Mouse (Mus musculus) c-Kit-positive CD71-positive TER-119-negative erythroid progenitor cells, embryonic 14.5 days (primary cell): ENCODE data around the gene Vcp.

ENCODE experiments used
- DNase-seq: peaks from one replicate; pipeline ENCODE4 v3.0.0-alpha.2; 2013; ENCODE audit warnings: low read depth

Gene Vcp

GRCm38 (mm10) chr4:42972952-42973351 is 27.4 kb downstream of the Vcp start:
- DNase-seq, result no peak

GRCm38 (mm10) chr4:42969304-42969703 is 31.0 kb downstream of the Vcp start, which contains the start of gene 1700022I11Rik:
1700022I11Rik (plus strand) TSS chr4:42969604.
- no peak for DNase-seq

- no peak for DNase-seq
Observed at GRCm38 (mm10) chr4:42965039-42965719, 35.1 kb downstream of the Vcp start.

- no peak for DNase-seq
Observed at GRCm38 (mm10) chr4:42963480-42963879, 36.8 kb downstream of the Vcp start.

- no peak for DNase-seq
Observed at GRCm38 (mm10) chr4:42961592-42961991, 38.7 kb downstream of the Vcp start.

GRCm38 (mm10) chr4:42959382-42959781 is 40.9 kb downstream of the Vcp start:
- DNase-seq, result no peak

- DNase-seq, result no peak
Observed at GRCm38 (mm10) chr4:42958942-42959341, 41.4 kb downstream of the Vcp start.

GRCm38 (mm10) chr4:42957979-42958378 is 42.3 kb downstream of the Vcp start:
- DNase-seq, result no peak

GRCm38 (mm10) chr4:42957306-42957705 is 43.0 kb downstream of the Vcp start:
- DNase-seq, result no peak

GRCm38 (mm10) chr4:42956581-42956980 is 43.7 kb downstream of the Vcp start:
- no peak for DNase-seq

- DNase-seq, result no peak
Observed at GRCm38 (mm10) chr4:42955200-42955599, 45.1 kb downstream of the Vcp start.

- no peak for DNase-seq
Observed at GRCm38 (mm10) chr4:42954297-42954696, 46.0 kb downstream of the Vcp start.

- DNase-seq, result no peak
Observed at GRCm38 (mm10) chr4:42953435-42954094, 46.7 kb downstream of the Vcp start.

- DNase-seq, result no peak
Observed at GRCm38 (mm10) chr4:42952563-42952962, 47.7 kb downstream of the Vcp start.

GRCm38 (mm10) chr4:42951206-42952195 is 48.8 kb downstream of the Vcp start:
- DNase-seq, result no peak

GRCm38 (mm10) chr4:42950065-42950558 is 50.2 kb downstream of the Vcp start:
- no peak for DNase-seq

- peak; percentile 66 for DNase-seq
Observed at GRCm38 (mm10) chr4:42949676-42950051, 50.6 kb downstream of the Vcp start, which contains the start of gene Dnajb5. Dnajb5 (plus strand) TSS chr4:42949814.

GRCm38 (mm10) chr4:42949051-42949675 is 51.1 kb downstream of the Vcp start:
- no peak for DNase-seq

GRCm38 (mm10) chr4:42948527-42948926 is 51.8 kb downstream of the Vcp start:
- DNase-seq, result no peak

GRCm38 (mm10) chr4:42946733-42947290 is 53.5 kb downstream of the Vcp start:
- no peak for DNase-seq

GRCm38 (mm10) chr4:42945952-42946351 is 54.4 kb downstream of the Vcp start:
- no peak for DNase-seq
